Mouse (Mus musculus): ENCODE data around the gene Kalrn.

Kalrn gene

DNA sequence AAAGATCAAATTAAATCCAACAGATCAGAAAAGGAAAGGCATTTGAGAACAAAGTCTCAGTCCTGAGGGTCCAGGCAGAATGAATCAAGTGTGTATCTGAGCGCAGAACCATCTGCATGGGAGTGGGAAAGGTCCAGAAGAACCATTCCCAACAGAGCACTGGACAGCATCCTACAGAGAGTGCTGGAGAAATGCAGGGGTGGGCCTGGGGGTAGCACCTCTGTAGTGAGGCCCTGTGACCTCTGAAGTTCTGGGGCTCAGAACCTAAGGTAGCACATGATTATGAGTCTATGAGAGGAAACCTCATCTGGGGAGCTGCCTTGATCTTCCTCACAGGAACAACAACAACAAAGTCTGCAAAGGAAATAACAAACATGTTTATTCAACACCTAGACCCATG lies 20.6 kb downstream of the Kalrn start:
- no peak for DNase-seq

DNA sequence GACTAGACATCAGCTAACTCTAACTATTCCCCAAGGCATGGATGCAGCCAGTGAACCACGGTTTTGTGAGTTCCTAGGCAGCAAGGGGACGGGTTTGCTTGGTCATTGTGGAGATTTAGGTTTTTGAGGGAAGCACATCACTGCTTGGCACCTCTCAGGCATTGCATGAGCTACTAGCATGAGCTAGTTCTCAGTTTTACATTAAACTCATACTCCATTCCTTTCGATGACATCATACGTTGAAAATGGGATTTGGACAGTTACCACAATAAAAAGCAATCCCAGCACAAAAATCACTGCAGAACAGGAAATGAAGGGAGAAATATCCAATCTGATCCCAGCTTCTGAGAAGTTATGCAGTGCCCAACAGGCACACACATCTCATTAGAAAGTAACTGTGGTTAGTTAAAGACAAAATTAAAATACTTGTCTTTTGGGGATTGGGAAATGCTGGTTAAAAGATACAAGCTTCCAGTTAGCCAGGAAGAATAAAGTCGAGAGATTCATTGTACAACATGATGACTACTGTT lies 23.8 kb downstream of the Kalrn start:
- no peak for DNase-seq

DNA sequence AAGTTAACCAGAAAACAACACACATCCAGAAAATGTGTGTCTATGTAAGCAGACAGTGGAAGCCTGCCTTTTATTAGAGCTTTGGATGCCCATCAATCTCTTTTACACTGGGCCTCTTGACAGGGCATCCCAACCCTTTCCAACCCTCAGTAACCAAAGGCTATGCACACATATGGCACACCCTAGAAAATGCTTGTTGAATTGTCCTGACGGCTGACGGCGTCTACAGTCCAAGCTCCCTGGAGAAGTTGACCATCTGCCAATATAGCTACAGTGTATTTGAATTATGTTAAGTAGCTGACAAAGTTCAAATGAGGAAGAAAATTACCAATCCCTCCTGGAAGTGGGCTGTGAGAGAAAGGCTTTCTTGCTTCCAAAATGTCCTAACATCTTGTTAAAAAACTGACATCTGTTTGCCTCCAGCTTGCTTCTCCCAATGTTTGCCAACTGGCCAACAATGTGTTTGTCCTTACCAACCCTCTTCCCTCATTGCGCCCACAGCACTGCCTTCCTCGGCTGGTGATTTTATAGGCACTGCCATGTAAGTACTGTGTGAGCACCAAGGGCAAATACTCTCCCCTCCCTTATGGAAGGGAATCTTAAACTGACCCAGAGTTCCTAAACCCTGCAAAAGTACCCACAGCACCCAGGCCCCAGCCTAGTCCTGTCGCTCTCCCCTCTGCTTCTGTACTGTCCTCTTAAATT lies 26.4 kb downstream of the Kalrn start:
- no peak for DNase-seq

DNA sequence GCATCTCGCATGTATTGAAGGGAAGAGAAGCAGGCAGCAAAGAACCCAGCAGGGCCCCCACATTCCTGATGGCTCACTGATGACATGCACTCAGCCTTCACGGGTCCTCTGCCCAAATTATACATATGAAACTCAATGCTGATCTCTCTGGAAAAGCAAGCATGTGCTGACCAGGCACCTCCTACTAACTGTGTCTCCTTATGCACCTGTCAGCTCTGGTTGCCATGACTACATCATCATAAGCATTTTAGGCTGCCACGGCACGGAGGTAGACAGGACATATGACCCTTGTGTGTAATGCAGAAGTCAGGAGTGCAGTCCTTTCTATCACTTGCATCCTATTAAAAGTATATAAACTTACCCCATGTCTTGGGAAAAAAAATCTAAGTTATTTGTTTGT lies 29.6 kb downstream of the Kalrn start:
- no peak for DNase-seq

DNA sequence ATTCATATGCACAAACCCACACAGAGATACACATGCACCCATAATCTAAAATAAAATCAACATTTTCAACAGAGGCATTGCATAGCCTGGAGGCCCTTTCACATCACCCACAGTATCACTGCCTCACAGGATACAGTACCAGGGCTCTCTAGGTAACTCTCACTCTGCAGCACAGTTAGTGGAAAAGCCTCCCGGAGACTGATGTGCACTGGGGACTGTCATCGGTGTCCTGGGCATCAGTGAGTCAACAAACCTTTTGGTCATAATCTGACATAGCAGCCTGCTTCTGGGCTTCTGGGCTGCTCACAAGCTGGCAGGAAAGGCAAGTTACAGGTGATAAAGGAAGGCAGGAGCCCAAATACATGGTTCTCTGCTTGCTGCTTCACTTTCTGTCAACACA lies 31.0 kb downstream of the Kalrn start:
- DNase-seq: no peak

DNA sequence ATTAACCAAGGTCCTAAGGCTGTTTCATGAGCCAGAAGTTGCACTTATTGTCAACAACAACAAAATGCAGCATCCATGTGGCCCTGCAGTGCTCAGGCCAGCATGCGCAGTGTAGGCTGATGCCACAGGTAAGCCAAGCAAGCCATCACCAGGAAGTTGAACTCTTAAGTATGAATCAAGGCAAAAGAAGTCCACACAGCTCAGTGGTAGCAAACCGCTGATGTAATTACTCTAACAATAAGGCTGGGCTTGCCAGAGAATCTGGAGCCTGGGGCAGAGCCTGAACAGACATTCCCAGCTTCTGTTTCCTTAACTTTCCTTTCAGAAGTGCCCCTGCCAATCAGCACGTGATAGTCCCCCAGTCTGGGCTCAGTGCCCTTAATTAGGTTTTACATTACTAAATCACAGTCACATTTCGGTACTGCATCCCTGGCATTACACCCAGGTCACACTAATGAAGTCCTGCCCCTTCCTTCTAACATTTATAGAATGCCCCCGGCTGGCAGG lies 34.6 kb downstream of the Kalrn start:
- DNase-seq: no peak

DNA sequence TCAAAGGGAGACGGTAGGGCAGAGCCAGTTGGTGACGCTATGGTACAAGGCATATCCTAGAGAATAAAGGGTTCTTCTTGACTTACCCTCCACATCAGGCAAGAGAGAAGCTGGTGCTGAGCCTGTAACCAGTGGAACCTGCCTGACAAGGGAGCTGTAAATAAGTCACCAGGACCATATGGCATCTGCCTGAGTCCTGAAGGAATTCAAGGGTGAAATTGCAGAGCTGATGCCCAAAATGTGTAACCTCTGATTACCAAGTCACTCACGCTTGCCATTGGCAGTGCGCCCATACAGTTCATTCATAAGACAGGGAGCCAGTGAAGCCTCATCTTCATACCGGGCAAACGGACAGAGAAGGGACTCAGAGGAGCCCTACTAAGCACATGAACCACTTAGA lies 37.0 kb downstream of the Kalrn start:
- peak; percentile 69 to 76 for DNase-seq

DNA sequence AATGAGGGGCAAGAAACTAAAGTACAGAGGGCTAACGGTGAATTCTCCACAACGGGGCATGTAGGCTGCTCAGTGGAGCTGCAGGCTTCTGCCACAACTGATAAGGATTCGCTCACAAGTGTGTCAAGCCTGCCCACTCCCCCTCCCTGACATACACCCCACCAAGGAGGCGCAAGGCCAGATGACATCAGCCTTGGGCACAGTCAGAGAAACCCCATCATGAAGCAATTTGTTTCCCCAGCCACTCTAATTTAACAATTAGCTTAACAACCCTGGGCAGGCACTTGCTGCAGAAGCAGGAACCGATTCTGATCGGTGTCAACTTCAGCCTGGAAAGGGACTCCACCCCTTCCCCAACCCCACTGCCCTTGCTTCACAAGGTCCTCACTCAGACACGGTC lies 38.2 kb downstream of the Kalrn start:
- peak in 1 of 2 experiments; percentile 8 for DNase-seq

DNA sequence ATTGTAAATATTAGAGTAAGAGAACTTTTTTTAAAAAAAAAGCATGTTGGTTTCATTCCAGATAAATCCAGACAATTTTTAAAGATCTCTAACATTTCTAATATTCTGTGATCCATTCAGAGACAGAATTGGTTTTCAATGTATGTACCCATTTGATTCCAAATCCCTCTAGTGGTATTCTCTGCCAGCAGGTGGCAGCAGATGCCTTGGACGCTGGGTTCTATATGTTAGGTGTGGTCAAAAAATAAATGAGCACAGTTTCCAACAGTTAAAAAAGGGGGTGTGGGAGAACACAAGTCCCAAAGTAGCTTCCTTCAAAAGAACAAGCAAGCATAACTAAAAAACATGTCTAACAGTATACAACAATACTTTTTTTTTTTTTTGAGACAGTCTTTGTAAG lies 41.8 kb downstream of the Kalrn start:
- peak; percentile 49 to 62 for DNase-seq

DNA sequence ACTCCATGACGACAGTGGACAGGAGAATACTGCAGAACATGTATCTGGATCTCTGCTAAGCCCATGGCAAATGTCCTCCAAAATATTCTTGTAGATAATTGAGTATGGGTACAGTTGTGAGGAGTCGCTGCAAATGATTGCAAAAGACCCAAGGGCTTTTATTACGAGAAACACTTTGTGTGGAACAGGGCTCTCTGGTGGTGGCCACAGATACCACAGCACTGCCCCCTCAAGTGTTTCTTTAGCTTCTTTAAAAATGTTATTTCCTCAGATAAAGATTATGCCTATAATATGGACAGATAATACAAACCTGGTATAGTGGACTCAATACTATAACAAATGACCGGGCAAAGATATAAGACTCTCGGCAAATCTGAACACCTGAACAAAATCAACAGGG lies 43.3 kb downstream of the Kalrn start:
- no peak for DNase-seq

DNA sequence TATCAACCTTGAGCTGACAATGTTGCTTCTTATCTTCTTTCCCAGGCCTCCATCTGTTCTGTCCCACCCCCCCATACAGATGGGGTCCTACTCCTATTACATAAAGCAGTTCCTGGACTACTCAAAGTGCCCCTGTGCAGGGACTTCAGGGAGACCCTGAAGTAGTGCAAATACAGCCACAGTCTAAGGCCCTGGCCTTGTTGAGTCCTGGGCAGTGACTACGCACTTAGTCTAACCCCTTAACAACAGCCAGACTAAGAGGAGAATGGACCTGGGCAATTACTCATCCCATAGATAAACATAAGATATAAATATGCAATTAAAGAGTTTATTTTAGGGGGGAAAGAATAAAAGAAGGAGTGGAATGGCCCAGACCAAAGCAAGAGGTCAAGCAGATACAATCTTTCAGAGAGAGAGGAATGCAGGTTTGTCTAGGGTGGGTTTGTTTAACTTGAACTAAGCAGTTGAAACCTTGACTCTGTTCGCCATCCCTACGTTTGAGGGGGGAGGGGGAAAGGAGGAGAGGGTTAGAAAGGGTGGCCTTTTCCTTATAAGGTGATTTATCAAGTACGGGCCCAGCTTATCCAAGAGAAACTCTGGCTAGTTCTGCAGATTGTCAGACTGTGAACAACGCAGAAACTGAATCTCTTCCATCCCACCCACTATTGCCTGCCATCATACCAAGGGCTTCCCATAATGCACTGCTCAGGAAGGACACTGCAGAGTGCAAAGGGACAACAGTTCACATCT lies 44.9 kb downstream of the Kalrn start:
- DNase-seq: no peak

DNA sequence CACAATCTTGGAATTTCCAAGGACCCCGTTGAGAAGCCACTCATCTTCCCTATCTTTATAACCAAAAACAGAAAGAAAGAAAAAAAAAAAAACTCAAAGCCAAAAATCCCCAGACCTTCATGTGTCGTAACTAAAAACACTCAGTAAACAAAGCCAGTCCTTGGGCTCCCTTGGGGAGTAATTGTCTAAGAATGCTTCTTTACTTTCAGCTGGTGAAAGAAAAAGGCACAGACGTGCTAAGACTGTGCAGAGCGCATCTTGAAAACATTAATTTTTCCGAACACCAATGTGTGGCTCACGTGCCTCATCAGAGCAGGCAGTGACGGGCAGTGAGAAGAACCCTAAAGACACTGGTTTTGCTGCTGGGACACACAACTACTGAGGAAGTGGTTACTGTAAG lies 47.0 kb downstream of the Kalrn start:
- no peak for DNase-seq

DNA sequence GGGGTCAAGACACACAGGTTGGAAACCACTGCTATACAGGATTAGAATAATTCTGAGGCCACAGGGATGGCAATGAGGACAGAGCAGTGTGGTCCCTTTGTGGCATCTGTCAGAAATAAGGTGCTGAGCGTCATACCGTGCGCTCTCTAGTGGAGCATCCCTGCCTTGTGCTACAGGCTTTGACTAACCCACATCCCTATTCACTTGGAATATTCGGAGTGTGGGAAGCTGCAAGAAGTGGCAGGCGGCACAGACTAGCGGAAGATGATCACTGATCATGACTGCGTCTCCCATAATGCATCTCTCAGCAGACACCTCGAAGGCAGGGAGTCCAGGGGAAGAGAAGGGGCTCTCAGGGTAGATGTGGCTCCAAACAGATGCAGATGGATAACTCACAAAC lies 47.5 kb downstream of the Kalrn start:
- DNase-seq: no peak

DNA sequence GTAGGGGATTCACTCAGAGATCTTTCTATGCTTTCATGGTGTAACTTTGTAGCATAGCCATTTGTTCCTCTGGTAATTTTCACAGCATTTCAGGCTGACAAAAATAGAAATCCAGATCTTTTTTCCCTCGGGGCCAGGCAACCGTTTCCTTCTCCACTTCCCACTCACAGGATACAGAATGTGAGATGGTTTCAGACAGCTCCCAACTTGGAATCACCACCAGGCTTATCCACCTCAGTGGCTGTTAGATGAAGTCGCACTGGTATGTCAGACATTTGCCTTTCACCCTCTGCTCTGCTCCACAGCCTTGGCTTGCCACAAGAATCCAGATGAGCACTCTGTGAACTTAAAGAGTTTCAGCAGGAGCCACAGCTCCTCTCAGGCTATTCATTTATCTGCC lies 48.1 kb downstream of the Kalrn start:
- no peak for DNase-seq

DNA sequence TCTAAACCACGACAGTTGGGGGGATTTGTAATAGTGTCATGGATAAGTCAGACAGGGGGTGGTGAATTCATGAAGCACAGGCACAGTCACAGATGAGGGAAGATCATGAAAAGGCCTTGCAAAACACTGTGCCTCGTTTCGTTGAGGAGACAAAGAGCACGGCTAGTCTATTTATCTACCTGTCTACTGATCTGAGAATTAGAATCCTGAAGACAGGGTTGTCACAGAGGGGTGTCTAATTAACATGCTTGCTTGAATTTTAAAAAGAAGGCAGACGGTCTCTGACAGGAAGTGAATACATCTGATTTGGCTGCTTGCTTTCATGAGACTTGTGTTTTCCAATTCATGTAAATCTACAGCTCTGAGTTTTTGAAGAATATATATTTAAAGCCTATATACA lies 52.3 kb downstream of the Kalrn start:
- DNase-seq: no peak

DNA sequence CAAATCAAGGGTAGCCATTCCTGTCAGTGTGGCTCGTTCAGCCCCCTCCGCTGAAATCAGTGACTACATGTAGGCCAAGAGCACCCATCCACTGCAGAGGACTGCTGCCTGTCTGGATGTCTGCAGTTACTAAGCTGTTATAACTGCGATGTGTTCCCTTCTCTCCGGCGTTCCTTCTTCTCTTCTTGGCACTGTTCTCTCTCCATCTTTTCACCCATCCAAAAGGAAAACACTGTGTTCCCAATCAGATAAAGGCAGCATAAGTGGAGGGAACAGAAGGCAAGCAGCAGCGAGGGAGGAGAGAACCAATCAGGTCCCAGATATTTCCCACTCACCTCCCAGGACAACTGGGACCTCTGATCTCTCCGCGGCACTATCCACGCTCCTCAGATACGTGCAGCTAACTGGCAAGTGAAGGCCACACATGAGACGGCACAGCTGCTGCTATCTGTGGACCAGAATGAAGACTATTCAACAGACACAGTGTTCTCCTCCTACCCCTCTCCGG lies 56.4 kb downstream of the Kalrn start:
- no peak for DNase-seq

DNA sequence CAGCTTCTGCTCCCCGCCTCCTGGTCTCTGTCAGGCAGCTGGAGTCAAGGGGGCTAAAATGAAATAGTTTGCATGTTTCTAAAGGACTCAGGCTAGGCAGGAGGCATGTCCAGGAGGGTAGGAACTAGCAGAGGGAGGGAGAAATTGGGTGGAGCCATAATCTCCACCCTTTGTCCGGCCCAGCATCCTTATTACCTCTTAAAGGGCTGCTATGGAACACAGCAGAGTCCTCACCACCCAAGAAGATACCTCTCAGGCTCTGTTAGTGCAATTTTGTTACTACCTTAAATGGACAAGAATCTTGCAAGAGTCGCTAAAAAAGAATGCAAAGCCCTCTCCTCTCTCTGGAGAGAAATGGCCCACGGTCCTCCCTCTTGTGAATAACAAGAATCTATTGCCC lies 57.8 kb downstream of the Kalrn start:
- DNase-seq: no peak

DNA sequence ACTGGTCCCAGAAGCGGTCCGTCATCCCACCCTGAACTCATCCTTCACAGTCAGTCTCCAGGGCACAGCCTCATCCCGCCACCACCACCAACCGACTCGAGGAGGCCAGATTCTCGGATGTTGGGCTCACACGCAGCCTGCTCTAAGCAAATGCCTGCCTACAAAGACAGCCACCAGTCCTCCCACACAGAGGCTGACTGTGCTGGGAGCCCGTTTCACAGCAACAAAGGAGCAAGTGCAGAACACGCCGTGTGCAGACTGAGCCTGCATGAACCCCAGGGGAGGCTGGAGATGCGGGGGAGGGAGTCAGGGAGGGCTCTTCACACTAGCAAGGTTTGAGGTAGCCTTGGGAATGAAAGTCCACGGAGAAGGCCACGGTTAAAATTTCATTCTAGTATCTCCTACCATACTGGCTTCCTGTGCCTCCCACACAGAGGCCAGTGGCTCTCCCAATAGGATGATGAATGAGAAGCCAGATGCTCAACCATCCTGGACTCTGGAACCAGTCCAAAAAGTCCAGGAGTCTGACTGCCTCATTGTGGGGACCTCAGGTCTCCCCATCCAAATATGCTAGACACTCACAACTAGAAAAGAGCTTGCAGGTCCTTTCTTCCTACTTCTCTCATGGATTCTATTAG lies 59.3 kb downstream of the Kalrn start:
- no peak for DNase-seq

DNA sequence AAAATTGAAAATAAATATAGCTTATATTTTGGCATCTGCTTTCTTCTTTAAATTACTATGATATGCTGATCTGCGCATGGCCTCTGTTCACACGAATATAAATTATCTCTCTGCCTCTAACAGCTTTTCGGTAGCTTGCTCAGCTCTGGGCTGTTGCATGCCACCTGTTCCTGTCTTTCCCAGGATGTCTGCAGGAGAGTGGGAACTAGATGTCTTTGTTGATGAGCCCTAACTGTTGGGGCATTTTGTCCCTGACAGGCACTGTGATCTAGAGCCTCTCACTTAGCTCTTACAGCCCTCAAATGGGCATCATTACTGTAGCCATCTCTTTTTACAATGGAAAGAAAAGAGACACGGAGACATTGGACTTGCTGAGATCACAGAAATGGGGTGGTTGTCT lies 61.0 kb downstream of the Kalrn start:
- DNase-seq: no peak

DNA sequence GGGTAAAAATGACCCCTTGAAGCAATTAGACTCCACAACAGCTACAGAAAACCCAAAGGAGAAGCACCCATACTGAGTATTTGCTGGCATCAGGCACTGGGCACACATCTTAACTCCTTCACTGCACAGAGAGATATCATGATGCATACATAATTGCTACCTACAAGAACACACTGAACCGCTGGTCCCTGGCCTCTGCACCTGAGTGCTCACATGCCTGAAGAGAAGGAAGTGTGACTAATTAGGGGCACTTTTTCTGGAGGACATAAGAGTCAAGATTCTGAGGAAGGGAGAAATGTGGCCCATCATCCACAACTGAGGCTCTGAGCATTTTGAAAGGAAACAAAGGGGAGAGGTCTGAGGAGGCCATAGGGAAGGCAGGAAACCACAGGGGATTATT lies 65.2 kb downstream of the Kalrn start:
- DNase-seq: no peak

DNA sequence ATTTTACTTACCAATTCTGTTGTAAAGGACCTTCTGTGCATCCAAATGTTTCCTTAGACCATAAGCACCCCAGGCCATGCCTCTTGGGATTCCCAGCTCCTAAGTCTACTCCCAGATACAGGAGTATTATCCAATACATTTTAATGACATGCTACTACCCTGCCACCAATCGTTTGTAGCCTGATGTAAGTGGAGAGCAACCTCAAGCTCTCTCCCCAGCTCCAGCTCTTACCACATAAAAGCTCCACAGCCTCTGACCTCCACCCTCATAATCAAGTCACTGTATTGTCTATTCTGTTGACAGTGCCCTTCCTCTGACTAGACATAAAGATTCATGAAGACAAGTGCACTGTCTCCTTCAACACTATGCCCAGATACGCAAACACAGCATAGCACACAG lies 67.3 kb downstream of the Kalrn start:
- DNase-seq: no peak

DNA sequence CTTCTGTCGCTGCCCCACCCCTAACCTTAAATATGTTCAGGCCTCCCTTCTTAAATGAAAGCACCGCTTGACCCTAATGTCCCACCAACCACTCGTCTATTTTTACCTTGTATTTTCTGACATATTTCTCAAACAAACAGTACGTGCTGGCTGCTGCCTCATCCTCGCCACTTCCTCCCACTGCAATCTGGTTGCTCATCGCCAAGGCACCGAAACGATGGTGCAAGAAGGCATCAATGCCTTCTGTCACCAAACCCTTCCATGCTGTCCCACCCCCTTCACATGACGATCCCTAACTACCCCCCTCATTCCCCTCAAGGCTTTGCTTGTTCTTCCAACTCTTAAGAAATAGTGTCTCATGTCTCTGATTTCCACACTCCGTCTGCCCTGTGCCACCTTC lies 69.1 kb downstream of the Kalrn start:
- no peak for DNase-seq

DNA sequence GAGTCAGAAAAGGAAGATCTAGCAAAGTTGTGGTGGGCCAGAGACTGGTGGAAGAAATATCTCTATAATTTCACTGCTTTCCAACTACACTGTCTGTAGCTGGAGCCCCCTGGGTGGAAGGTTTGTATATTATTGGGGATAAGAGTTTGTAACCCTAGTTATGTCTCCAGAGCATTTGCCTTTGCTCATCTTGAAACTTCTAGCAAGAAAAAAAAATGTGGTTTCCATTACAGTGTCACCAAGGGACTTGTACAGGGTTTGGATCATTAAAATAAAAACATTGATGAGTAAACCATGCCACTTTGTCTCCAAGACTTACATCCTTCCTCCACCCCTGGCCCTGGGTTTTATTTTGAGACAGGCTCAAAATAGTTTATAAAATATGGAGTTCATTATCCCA lies 71.2 kb downstream of the Kalrn start:
- DNase-seq: no peak

DNA sequence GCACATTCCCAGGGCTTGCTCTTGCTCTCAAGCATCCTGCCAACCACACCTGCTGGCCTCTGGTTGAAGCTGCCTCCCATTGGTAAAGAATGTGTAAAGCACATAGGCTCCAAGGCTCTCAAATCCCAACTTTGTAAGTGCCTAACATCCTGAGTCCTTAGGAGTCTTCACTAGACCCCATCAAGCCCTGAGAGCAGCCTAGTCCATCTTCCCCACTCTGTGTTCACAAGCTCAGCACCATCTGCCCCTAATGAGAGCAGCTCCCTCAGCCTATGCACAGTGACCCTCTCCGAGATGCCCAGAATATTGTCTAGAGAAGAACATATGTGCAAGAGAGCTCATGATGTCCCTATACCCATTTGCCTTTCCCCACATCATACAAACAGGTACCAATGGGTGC lies 78.6 kb downstream of the Kalrn start:
- no peak for DNase-seq
